Mouse (Mus musculus): Measurements from ENCODE around the gene Rere.

Gene Rere

GRCm38 (mm10) chr4:150382504-150382903 lies 101.1 kb downstream of the Rere start:
- DNase-seq (ENCODE audit: low spot score in 2 of 2): no peak

GRCm38 (mm10) chr4:150384405-150384804 lies 103.0 kb downstream of the Rere start:
- no peak for DNase-seq (ENCODE audit: low spot score in 2 of 2)

DNA sequence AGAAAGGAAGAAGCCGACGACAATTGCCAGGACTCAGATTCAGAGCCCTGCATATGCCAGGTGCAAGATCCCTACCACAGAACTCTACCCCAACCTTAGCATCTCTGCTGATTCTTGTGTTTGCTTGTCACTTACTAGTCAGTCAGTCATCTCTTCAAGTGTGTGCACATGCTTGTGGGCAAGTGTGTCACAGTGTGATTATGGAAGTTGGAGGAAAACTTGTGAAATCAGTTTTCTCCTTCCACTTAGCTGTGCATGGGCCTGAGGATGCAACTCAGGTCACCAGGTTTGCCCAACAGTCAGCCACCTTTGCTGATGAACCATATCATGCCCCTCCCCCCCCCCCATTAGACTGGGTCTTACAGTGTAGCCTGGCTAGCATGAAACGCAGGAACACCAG lies 103.5 kb downstream of the Rere start:
- DNase-seq (ENCODE audit: low spot score in 2 of 2): no peak

DNA sequence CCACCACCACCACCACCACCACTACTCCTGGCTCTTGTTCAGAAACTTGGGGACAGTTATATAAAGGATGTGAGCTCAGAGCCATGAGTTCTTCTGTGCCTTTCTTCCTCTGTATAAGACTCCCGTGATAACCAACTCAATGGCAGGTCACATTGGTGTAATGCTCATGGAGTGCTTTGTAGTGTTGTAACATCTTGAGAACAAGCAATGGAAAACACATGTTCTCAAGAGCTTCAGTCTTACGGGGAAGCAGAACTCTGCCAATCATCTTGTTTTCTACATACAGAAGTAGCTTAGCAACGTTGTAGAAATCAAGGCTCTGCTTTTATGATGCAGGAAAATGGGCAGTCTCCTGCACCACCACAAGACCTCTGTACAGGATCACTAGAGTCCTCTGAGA lies 107.1 kb downstream of the Rere start:
- DNase-seq (ENCODE audit: low spot score in 2 of 2): no peak

GRCm38 (mm10) chr4:150393607-150394006 lies 112.2 kb downstream of the Rere start:
- DNase-seq (ENCODE audit: low spot score in 2 of 2): no peak

DNA sequence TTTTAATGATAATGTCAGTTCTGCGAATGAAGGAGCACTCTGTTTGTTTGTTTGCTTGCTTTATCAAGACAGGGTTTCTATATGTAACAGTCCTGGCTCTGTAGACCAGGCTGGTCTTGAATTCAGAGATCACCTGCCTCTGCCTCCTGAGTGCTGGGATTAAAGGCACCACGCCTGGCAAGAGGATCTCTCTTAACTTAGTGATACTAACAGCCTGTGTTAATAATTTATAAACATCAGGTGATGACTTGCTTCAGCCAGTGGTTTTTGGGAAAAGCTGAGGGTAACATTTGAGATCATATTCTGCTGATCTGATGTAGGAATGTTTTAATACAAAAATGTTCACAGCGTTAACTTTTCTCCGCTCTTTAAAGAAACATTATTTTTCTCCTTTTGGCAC lies 112.6 kb downstream of the Rere start:
- no peak for DNase-seq (ENCODE audit: low spot score in 2 of 2)

DNA sequence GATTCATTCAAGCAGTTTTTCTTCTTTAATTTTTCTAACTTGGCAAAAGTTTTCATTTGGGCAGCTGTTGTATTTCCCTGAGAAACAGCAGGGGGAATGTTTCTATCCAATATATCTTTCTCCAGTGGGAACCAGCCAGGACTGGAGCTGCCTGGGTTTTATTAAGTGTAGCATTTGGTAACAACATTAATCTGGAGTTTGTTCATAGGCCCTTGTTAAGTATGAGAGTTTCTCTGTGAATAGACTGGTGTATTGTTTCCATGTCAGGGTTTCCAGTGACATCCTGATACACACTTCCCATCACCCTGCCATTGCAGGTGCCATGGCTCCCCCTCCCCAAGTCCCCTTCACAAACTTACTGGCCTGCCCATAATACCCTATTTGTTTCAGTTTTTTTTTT lies 114.9 kb downstream of the Rere start:
- DNase-seq (ENCODE audit: low spot score in 2 of 2): no peak

DNA sequence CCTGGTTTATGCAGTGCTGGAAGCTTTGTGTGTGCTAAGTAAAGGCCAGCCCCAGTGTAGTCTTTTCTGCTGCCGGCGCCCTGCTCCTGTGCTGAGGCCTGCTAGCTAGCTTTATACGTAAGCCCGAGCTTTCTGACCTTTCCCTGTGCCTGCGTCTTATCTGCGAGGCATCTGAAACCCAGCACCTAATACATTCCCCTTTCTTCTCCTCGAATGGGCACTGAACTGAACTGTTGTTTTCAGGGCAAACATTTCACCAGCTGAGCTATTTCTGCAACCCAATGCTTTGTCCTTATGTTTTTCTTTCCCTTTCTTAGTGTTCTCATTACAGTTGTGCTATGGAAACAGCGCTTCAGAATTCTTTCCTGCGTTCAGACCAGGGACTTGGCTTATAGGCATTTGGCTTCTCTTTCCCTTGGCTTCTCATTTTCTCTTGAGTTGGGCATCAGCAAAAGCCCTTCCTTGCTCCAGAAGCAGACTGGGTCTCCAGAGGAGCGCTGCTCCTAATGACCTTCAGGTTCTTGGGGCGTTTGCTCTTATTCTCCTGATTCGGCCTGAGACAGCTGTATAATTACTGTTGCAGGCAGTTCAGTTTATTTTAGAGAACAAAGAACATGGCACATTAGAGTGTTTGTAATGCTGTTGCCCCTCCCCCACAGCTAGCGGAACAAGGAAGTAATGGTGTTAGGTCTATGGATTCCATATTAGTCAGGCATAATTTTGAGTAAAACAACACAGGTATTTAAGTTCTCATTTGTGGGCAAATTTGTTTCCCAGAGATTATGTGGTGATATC lies 115.6 kb downstream of the Rere start:
- no peak for DNase-seq (ENCODE audit: low spot score in 2 of 2)

GRCm38 (mm10) chr4:150399032-150399431 lies 117.6 kb downstream of the Rere start:
- DNase-seq (ENCODE audit: low spot score in 2 of 2): no peak

GRCm38 (mm10) chr4:150401830-150402607 lies 120.6 kb downstream of the Rere start:
- DNase-seq (ENCODE audit: low spot score in 2 of 2): no peak

- no peak for DNase-seq (ENCODE audit: low spot score in 2 of 2)
Observed at GRCm38 (mm10) chr4:150402608-150402985, 121.2 kb downstream of the Rere start.

DNA sequence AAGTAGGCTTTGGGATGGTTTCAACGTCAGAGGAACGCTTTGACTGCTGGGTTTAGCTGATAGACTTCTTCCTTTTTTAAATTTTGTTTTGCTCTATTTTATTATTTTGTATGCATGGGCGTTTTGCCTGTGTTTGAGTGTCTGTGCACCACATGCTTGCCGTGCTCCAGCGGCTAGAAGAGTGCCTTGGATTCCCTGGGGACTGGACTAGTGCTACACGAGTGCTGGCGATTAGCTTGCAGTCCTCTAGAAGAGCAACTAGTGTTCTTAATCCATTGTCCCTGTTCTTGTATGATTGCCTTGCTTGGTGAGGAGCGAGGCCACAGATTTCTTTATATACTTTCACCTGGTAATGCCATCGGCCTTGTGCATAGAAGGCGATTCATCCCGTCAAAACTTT lies 122.5 kb downstream of the Rere start:
- no peak for DNase-seq (ENCODE audit: low spot score in 2 of 2)

DNA sequence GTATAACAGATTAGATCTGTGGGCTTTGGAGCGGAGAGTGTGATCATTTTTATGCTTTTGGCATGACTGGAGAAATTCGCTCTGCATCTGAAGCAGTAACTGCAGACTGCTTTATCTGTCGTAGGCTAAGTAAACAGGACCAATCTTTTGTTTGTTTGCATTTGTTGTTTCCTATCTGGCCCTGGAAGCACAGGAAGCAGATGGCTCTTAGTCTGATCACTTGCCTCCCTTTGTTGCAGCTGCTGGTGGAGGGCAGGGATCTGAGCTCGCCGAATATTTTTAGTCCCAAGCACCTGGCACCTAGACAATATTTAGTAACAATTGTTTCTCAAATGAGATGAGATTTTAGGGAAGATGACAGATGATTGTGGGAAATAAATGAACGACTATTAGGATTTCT lies 123.1 kb downstream of the Rere start:
- no peak for DNase-seq (ENCODE audit: low spot score in 2 of 2)

DNA sequence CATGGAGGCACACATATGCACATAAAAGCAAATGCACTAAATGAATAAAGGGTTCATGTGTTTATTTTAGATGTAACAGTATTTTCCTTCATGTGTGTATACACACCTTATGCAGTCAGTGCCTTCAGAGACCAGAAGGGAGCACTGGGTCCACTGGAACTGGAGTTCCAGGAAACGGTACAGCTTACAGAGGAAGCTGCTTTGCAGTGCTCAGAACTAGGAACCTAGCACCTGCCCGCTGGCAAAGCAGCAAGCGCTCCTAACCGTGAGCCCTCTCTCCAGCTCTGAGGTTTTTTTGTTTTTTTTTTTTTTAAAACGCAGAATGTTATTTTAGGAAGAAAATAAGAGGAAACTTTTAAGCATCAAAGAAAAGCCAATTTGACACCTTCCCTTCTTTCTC lies 124.3 kb downstream of the Rere start:
- no peak for DNase-seq (ENCODE audit: low spot score in 2 of 2)

GRCm38 (mm10) chr4:150406320-150406719 lies 124.9 kb downstream of the Rere start:
- DNase-seq (ENCODE audit: low spot score in 2 of 2): no peak

DNA sequence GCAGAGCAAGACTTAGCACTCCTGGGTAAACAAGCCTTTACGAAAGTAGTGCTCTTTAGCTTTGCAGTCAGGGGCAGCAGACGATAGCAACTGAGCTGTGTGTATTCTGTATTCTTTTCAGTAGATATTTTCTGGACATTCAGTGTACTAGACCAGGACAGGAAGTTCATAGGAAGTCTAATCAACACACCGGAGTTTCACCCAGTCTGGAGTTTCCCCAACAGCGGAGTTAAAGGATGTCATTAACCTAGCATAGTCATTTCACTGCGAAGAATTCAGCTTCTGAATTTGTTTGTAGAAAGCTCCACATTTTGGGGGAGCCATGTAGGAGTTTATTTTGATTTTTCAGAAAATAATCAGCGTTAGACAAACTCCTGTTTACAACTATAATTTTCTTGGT lies 125.4 kb downstream of the Rere start:
- DNase-seq (ENCODE audit: low spot score in 2 of 2): no peak

DNA sequence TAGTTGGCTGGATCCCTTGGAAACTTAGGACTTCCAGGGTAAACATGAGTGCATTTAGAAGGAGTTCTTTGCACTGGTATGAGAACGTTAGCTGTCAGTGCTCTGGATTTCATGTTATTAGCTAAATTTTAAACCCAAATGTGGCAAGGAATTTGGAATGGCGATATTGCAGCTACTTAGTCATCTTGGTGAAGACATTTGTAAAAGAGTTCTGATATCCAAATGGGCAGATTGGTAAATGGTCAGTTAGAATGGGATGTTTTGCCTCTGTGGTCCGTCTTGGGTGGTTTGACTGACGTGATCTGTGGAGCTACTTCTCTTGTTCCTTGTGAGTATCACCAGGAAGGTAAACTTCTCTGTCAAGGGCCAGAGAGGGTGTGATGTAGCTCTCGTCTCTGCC lies 132.8 kb downstream of the Rere start:
- no peak for DNase-seq (ENCODE audit: low spot score in 2 of 2)

GRCm38 (mm10) chr4:150414759-150415158 lies 133.3 kb downstream of the Rere start:
- DNase-seq (ENCODE audit: low spot score in 2 of 2): no peak

DNA sequence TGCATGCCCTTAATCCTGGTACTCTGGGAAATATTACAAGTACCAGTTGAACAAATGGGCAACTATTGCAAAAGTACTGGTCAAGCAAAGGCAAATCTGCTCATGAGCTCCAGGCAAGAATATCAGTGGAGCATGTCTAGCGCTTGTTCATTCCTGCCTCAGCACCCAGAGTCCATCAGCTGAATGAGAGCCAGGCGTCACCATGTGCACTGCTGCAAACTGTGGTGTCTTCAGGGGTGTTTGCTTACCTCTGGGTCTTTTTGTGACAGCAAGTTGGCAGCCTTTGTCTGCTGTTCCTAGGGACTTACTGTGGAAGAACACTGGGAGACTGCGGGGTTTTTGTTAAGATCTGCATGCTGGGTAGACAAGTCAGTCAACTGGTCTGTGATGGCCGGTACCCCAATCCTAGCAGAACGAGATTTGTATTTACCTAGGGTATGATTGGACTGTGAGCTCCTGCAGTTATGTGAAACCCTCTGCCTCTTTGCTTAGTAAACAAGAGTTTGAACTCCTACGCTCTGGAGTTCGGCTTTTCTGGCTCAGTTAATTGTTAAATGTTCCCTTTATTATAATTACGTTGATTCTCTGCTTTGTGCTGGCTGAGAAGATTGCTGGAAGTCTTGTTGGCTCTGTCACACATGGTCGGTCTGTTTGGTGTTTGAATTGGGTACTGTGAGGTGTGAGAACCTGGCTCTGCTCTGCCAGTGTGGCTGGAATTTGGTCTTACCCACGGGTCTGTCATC lies 134.0 kb downstream of the Rere start:
- DNase-seq (ENCODE audit: low spot score in 2 of 2): no peak

- DNase-seq (ENCODE audit: low spot score in 2 of 2): no peak
Observed at GRCm38 (mm10) chr4:150420576-150421263, 139.3 kb downstream of the Rere start.

GRCm38 (mm10) chr4:150426098-150426879 lies 144.8 kb downstream of the Rere start:
- no peak for DNase-seq (ENCODE audit: low spot score in 2 of 2)
